Mouse (Mus musculus): ENCODE measurements around the gene Myl6.

The Myl6 gene

DNA sequence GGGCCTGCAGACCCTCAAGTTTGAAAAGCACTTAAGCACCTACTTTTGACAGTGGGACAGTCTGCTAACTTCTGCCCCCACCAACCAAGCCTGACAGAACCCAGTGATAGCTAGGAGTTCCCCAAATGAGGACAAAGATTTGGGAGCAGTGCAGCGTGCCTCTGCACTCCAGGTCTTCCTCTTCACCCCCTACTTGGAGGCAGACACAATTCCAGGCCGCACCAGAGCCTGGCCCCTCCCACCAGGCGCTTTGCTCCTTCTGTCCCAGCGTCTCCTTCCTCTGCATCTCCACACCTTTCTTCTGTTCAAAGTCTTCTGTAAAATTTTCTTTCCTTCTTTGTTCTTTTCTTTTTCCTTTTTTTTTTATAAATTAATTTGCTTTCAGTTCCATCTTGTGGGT is 4.2 kb downstream of the Myl6 start:
- DNase-seq (ENCODE audit: low read depth, low spot score), result no peak

DNA sequence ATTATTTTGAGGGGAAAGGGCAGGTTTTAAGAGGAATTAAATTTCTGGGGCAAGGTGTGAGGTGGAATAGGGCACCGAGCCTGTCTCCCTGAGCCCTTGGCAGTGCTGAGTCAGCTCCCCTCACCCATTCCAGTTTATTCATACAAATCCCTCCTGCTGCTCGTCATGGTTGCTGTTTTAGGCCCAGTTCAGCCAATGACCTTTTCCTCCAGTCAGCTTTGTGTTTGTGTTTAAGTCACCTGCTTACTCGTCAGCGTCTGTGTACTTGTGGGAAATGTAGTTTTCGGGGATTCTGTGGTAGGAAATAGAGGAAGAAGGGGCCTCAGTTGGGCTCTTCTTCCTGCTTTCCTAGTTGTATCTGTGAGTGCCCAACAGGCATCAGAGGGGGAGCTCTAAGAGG is 4.6 kb downstream of the Myl6 start:
- DNase-seq (ENCODE audit: low read depth, low spot score), result no peak

DNA sequence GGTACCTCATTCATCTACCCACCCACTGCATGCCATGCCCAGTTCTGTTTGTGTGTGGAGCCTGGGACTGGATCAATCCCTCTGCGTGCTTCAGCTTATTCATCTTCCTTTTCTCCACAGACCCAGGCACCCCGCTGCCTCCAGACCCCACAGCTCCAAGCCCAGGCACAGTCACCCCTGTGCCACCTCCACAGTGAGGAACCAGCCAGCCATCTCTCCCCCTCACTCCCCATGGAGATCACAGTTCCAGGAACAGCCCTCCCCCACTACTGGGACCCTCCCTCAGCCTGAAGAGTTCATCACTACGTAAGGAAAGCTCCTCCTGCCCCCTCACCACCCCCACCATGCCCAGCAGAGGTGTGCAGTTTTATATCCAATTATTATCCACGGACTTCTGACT is 5.2 kb downstream of the Myl6 start:
- no peak for DNase-seq (ENCODE audit: low read depth, low spot score)

DNA sequence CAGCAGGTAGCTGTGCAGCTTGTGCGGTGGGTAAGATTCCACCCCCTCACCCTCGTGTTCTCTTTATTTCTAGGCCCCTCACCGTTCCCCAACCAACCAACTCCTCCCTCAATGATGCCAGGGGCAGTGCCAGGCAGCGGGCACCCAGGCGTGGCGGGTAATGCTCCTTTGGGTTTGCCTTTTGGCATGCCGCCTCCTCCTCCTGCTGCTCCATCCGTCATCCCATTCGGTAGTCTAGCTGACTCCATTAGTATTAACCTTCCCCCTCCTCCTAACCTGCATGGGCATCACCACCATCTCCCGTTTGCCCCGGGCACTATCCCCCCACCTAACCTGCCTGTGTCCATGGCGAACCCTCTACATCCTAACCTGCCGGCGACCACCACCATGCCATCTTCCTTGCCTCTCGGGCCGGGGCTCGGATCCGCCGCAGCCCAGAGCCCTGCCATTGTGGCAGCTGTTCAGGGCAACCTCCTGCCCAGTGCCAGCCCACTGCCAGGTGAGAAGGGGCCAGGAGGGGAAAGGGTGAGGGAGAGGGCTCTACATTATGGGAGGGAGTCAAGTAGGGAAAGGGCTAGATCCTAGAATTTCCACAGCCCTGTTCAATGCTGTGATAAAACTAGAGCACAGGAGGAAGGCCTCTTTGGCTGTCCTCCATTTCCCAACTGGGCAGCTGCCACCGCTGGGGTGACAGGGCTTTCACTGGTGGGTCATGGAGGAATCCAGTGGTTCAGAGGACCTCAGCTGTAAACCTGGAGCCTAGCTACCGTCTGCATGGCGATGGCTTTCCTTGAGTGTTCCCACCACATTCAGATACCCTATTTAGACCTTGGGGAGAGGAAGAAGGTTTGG is 5.9 kb downstream of the Myl6 start:
- no peak for DNase-seq (ENCODE audit: low read depth, low spot score)

DNA sequence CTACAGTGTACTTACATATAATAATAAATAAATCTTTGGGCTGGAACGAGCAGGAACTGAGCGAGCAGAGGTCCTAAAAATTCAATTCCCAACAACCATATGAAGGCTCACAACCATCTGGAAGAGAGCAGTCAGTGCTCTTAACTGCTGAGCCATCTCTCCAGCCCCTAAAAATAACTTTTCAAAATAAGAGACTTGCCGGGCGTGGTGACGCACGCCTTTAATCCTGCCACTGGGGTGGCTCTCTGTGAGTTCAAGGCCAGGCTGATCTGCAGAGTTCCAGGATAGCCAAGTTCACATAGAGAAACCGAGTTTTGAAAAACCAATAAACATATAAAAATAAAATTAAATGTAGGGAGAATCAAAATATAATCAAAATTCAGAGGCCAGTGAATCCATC is 7.6 kb downstream of the Myl6 start:
- no peak for DNase-seq (ENCODE audit: low read depth, low spot score)

DNA sequence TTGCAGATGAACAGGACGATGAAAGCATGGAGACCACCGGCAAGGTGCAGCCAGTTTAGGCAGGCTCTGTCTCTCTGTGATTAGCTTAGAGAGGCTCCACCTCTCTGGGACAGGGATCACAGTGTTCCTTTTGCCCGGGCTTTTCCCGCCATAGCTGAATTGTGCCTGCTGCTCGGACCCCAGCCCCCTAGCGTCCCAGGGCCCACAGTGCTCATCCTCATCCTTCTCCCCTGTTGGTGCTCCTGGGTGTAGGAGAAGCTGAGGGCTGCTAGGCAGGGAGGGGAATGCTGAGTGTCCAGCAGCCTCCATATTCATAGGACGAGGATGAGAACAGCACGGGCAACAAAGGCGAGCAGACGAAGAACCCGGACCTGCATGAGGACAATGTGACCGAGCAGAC is 19.6 kb downstream of the Myl6 start:
- no peak for DNase-seq (ENCODE audit: low read depth, low spot score)

DNA sequence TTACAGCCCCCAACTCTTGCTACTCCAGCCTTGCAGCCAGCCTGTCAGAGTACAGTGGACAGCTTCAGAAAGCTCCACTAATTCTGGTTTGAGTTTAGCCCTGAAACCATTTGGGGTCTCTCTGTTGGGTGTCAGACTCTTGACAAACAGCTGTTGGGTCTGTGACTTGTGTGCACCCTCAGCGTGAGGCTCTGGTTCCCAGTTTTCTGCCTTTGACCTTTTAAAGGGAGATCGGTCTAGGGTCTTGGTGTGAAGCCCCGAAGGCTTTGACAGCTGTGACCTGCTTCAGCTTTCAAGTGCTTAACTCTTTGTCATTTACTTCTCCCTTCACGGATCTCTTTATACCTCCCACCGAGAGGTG is 33.7 kb downstream of the Myl6 start:
- no peak for DNase-seq (ENCODE audit: low read depth, low spot score)

DNA sequence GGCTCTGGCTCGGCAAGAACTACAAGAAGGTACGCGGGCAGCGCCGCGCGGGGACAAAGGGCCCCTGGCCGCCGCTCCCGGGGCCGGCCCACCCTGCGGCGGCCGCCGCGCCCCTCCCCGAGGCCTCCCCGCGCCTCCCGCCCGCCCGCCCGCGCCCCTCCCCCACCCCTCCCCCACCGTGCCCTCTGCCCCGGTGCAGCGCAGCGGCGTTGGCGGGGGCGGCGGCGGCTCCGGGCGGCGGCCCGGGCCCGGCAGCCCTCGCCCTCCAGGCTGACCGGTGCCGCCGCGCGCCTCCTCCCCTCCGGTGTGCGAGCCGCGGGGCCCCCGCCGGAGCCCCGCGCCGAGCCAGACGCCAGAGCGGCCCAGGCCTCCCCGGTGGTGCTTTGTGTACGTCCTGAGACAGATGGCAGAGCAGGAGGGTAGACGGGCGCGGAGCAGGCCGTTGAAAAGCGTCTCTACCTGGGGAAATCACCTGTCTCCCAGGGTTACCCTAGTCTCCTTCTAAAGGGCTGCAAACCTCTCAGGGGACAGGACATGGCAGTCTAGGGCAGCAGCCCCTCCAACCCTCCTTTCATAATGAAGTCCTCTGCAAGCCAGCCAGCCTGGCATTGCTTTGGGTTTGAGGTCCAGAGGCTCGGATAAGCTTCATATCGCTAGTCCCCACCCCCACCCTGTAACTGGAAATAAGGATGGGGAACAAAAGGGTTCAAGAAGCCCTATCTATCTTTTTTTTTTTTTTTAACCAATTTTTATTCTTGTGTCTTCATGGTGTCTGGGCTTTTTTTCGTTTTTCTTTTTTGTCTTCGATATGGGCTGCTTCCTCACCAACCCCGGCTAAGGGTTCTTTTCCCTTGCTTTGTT is 34.3 kb downstream of the Myl6 start:
- peak; percentile 16 for DNase-seq (ENCODE audit: low read depth, low spot score)

DNA sequence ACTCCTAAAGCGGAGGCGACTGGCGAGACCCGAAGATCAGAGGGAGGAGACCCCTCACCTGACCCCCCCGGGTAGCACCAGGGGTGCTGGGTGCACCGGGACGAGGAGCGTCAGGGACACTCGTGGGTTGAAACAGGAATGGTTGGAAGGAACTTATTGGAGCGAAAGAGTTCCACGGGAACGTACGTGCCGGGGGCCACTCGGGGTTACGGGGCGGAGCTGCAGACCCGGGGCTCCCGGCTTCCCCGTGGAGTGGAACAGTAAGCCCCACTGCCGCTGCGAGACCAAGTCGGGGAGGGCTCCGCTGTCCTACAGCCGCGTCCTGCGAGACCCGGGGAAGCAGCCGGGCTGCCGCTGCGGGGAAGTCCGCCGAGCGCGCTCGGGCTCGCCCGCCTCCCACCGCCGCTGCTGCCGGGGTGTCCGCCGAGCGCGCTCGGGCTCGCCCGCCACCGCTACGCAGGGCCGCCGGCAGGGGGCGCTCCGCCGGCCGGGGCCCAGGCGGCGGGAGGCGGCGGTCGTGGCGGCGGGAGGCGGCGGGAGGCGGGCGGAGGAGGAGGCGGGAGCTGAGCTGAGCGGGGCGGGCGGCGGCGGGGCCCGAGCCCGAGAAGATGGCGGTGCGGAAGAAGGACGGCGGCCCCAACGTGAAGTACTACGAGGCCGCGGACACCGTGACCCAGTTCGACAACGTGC is 35.1 kb downstream of the Myl6 start, which contains the start of gene Smarcc2:
Smarcc2 (plus strand) TSS at position 530 of the 690 bp plus-strand sequence.
- DNase-seq (ENCODE audit: low read depth, low spot score), result peak; percentile 65

DNA sequence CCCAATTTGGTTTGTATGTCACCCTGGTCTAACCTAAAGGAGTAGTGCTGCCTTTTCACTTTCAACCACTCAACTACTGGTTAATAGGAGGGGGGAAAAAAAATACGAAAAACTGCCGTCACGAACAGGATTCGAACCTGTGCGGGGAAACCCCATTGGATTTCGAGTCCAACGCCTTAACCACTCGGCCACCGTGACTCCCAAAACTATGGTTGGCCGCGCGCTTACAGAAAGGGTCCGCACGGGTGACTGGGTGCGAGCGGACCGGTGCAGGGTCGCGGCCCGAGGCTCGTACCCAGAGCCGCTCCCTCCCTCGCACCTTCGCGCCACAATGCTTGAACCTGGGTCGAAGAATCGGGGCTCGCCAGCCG is 35.6 kb downstream of the Myl6 start:
- DNase-seq (ENCODE audit: low read depth, low spot score), result peak; percentile 73

DNA sequence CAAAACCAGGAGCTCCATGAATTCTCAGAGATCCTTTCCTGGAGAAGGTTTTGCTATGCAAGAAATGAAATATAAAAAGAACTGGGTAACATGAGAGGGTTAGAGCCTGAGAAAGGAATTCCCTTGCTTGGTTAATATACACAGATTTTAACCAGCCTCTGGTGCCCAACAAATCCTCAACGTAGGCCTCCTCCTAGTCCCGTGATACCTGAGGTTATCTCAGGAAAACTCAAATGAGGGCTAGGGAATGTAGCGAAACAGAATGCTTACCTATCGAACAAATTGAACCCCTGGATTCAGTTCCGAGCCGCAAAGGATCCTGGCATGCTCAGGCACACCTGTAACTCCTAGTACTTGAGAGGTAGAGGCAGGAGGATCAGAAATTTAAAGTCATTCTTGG is 36.3 kb downstream of the Myl6 start:
- no peak for DNase-seq (ENCODE audit: low read depth, low spot score)

DNA sequence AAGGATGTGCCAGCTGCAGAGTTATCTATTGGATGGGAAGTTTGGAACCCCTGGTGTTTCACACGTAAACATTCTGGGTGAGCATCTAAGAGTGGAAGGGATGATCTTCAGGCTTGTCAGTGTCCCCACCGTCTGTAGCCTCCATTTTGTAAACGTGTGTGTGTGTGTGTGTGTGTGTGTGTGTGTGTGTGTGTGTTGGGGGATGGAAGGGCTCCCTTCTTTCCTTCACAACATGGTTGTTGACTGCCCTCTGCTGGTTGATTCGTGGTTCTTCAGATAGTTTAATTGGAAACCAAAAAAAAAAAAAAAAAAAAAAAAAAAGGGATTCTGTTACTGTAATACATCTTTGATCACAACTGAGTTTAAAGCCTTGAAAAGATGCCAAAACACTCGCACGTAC is 38.7 kb downstream of the Myl6 start:
- peak; percentile 84 for DNase-seq (ENCODE audit: low read depth, low spot score)

DNA sequence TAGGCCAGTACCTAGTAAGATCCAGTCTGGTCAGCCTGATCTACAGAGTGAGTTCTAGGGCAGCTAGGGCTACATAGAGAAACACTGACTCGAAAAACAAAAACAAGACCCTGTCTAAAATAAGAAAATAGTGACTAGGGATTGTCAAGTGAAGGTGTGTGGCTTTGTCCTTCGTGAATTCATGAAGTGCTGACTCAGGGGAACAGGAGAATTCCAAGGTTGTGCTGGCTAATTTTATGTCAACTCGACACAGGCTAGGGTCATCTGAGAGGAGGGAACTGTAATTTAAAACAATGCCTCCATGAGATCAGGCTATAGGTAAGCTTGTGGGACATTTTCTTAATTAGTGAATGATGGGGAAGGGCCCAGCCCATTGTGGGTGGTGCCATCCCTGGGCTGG is 39.5 kb downstream of the Myl6 start:
- no peak for DNase-seq (ENCODE audit: low read depth, low spot score)

DNA sequence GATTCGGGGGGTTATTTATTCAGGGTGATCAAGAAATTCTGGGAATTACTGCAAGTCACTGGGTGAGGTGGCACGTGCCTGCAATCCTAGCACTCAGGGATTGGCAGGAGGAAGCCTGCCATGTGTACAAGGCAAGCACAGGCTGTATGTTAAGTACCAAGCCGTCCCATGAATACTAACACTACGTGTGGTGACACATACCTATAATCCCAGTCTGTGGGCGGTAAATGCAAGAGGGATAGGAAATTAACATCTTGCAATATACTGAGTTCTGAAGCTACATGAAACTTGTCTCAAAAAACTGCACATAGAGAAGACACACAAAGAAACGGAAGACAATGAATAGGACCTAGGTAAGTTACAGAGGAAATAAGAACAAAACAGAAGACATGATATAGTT is 42.9 kb downstream of the Myl6 start:
- DNase-seq (ENCODE audit: low read depth, low spot score), result no peak

DNA sequence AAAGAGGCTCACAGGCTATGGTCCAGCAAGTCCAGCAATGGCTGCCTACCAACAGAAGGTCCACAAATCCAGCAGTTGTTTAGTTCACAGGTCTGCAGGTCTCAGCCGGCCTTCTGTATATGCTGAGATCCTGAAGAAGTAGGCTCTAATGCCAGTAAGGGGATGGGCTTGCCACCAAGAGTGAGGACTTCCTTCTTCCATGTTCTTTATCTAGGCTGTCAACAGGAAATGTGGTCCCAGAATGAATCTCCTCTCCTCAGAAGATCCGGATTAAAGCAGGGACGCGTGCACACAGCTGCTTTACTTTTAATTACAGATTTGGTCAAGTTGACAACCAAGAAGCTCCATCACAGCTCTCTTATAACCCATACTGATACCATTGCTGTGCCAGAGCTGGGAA is 48.5 kb downstream of the Myl6 start:
- no peak for DNase-seq (ENCODE audit: low read depth, low spot score)

DNA sequence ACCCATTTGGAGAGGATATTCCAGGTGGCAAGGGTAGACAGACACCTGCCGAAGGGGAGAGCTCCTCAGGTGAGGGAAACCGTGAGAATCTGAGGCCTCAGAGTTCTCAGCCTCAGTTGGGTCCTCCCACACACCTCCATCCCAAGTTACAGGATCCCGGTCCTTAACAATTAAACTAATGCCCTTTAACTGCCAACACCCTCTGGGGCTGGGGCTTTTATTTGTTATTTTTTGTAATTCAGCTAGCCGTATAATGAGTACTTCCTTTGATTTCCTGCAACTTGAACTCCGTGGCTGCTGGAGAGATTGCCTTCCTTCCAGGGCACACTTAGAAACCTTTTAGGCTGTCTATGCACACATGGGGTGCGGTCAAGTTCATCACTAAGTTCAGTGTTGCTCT is 49.6 kb downstream of the Myl6 start:
- DNase-seq (ENCODE audit: low read depth, low spot score), result no peak

DNA sequence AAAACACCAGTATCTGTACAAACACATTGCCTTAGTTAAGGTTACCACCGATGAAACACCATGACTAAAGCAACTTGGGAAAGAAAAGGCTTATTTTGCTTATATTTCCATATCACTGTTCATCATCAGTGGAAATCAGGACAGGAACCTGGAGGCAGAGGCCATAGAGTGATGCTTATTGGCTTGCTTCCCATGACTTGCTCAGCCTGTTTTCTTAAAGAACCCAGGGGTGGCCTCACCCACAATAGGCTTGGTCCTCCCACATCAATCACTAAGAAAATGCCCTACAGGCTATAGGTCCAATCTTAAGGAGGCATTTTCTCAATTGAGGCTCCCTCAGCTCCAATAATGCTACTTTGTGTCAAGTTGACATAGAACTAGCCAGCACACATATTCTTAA is 51.2 kb downstream of the Myl6 start:
- no peak for DNase-seq (ENCODE audit: low read depth, low spot score)

DNA sequence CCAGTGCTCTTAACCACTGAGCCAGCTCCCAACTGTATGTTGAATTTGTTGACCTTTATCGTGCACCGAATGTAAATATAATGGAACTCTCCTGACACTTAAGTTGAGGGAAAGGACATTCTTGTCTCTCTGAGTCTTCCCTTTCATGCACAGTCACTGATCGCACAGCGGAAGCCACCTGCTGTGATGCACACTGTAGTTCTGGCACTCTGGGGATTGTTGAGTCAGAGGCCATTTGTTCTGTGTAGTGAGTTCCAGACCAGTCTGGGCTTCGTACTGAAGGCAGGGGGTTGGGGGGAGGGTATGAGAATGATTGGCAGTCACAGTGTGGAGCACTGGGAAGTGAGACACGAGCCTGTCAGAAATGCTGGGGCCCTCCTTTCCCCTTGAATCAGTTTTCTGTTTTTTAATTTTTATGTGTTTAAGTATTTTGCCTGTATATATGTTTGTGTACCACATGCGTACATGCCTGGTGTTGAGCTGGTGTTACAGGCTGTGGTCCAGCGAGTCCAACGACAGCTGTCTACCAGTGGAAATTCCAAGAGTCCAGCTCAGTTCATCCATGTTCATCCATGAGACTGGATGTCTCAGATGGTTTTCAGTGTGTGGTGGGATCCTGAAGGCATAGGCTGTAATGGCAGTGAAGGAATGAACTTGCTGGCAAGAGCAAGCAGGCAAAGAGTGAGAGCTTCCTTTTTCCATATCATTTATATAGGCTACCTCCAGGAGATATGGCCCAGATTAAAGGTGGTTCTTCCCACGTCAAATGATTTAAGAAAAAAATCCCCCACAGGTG is 52.4 kb downstream of the Myl6 start:
- DNase-seq (ENCODE audit: low read depth, low spot score), result no peak

All from skeletal muscle tissue, adult 2 months (tissue).